Mouse (Mus musculus) C2C12 (cell line): ENCODE results near the gene Plg.

Experiments
- CEBPB ChIP-seq: IDR thresholded peaks from one replicate; pipeline ENCODE4 v1.6.1; 2011; ENCODE audit warnings: low read depth, mild to moderate bottlenecking, control low read depth, moderate library complexity
- CTCF ChIP-seq: IDR thresholded peaks from one replicate; pipeline ENCODE4 v1.5.1; 2011; ENCODE audit not compliant: control insufficient read depth, insufficient read depth, insufficient read length
- FOSL1 ChIP-seq: IDR thresholded peaks from one replicate; pipeline ENCODE4 v1.8.0; 2011; ENCODE audit warnings: mild to moderate bottlenecking, low read length; ENCODE audit not compliant: poor library complexity, insufficient read depth, severe bottlenecking
- MAX ChIP-seq: IDR thresholded peaks from one replicate; pipeline ENCODE4 v1.6.1; 2011; ENCODE audit warnings: mild to moderate bottlenecking, control low read depth

- TF ChIP-seq CTCF (no peak), MAX (no peak), FOSL1 (no peak), CEBPB (no peak)
Observed at GRCm38 (mm10) chr17:12453691-12454090, 75.3 kb downstream of the Plg start.
